Mouse (Mus musculus) brain, embryonic 14.5 days (tissue): Measurements from ENCODE around the gene Prrg2.

Source experiments
- CTCF ChIP-seq: fragments of 200-500 bp; IDR thresholded peaks from 2 replicates; pipeline ENCODE4 v1.5.1; 2012; ENCODE audit warnings: inconsistent platforms, mild to moderate bottlenecking, moderate library complexity, borderline replicate concordance; ENCODE audit not compliant: insufficient read depth, insufficient read length; ENCODE audit errors: extremely low read depth
- POLR2A ChIP-seq: fragments of 200-500 bp; IDR thresholded peaks from 2 replicates; pipeline ENCODE4 v1.6.1; 2012; ENCODE audit warnings: mild to moderate bottlenecking, inconsistent platforms, borderline replicate concordance; ENCODE audit not compliant: poor library complexity, insufficient read depth, insufficient read length, severe bottlenecking; ENCODE audit errors: extremely low read depth

DNA sequence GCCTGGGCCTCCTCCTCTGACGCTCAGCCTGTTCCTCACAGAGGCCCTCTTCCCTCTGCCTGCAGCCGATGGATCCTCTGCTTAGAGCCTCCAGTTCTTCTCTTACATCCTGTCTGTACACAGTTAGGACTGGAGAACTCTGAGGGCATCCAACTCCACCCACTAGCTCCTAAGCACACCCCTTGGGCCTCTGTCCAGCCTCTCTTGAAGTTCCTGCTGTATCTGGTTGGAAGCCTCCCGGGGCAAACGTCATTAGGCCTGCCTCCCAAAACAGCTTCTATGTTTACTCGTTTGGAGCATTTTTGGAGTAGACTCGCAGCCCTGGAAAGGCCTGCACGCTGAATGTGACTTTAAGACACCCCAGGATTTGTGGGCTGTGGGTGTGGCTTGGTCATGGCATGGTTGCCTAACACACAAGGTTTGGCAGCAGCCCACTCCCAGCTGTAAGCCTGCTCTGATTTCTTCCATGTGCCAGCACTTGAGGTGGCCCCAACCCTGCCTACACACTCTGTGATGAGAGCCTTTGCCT lies 41.2 kb upstream of the Prrg2 start, which contains the start of gene Fcgrt:
- TF ChIP-seq CTCF (no peak), POLR2A (no peak)
